Mouse (Mus musculus) heart, embryonic 16.5 days (tissue): Measurements from ENCODE around the gene Snn. TPM values are rescaled to one million over a fixed set of nuclear protein-coding genes. Genes with fewer than 3 reads are reported as not detected.

ENCODE experiments used
- ATAC-seq: fragments of 200-750 bp; cut with Nextera tagmentation; replicated peaks from 2 replicates; pipeline ENCODE4 v1.8.0; 2017; ENCODE audit warnings: moderate number of reproducible peaks; ENCODE audit not compliant: insufficient read depth, low FRiP score; ENCODE audit errors: extremely low read depth
- H3K27ac ChIP-seq: fragments of 300-500 bp; sonication (generic); 2 replicates; pipeline ENCODE4 v1.5.1; 2014; ENCODE audit warnings: mild to moderate bottlenecking, low read length, control low read depth, moderate library complexity
- H3K27me3 ChIP-seq: fragments of 300-500 bp; sonication (generic); 2 replicates; pipeline ENCODE4 v1.6.1; 2014; ENCODE audit warnings: low read length, mixed read lengths; ENCODE audit not compliant: control insufficient read depth, insufficient read depth
- H3K36me3 ChIP-seq: fragments of 300-500 bp; sonication (generic); 2 replicates; pipeline ENCODE4 v1.6.1; 2014; ENCODE audit not compliant: control insufficient read depth, insufficient read depth
- H3K4me1 ChIP-seq: fragments of 300-500 bp; sonication (generic); 2 replicates; pipeline ENCODE4 v1.6.1; 2014; ENCODE audit warnings: low read length, mixed read lengths; ENCODE audit not compliant: control insufficient read depth, insufficient read depth
- H3K4me2 ChIP-seq: fragments of 300-500 bp; sonication (generic); 2 replicates; pipeline ENCODE4 v1.6.1; 2014; ENCODE audit warnings: low read depth, mild to moderate bottlenecking, control low read depth, low read length
- H3K4me3 ChIP-seq: fragments of 300-500 bp; sonication (generic); 2 replicates; pipeline ENCODE4 v1.5.1; 2014; ENCODE audit warnings: mild to moderate bottlenecking, control low read depth, low read length
- H3K9ac ChIP-seq: fragments of 300-500 bp; sonication (generic); 2 replicates; pipeline ENCODE4 v1.6.1; 2014; ENCODE audit warnings: low read length, control low read depth
- H3K9me3 ChIP-seq: fragments of 300-500 bp; sonication (generic); replicated peaks from 2 replicates; pipeline ENCODE4 v1.6.1; 2016; ENCODE audit warnings: low read length; ENCODE audit not compliant: control insufficient read depth
- WGBS: fragments of 180-500 bp; shearing (Covaris S2); extraction: QIAGEN DNeasy Blood & Tissue Kit; methylation state at CpG from one replicate; pipeline ENCODE4 v1.1.7; 2014; 5-methylcytosine and 5-hydroxymethylcytosine counted together
- polyA plus RNA-seq: library from polyadenylated mRNA; unstranded; fragments of >200 nt; fragmentation: Nextera tagmentation; extraction: Ambion mirVana; gene quantifications from 2 replicates; pipeline ENCODE4 v1.2.1, GENCODE M21; 2015

The Snn gene
- polyA plus RNA-seq, 1 experiment from 2014 or later, result 49.2 TPM

DNA sequence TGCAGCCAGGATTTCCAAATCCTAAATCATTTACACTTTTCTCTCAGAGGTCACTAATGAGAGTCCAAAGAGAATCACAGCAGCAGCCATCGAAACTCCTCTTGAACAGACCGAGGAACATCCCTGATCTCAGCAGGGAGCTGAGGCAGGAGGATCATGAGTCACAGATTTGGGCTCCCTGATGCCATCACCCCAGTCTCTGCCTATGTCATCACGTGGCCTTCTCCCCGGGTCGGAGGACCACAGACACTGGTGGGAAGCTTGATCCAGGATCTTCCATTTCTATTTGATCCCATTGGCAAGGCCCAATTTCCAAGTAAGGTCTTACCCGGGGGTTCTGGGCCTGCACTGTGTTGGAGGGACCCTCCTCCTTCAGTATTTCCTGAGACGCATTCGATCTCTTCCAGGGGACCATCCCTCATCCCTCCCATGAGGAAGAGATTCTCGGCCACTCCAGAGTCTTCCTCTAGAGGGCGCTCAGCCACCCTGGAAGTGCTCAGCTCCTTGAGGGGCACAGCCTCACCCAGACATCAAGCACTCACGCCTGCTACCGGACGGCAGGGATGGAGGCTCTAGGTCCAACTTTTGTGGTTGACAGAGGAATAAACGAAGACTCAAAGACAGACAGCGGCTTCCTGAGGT lies 24.8 kb upstream of the Snn start:
- no peak overlapping the region for H3K27ac ChIP-seq
- H3K4me1 ChIP-seq, result no peaks in the 10 kb centered on the region
- ATAC-seq, result peak; percentile 77; the same call in 1 of the 2 replicates
- WGBS, result 24% methylated on average over 15 of the region's 15 CpGs
- no peaks in the 10 kb centered on the region for H3K9me3 ChIP-seq
- H3K27me3 ChIP-seq, result no peaks in the 10 kb centered on the region
- H3K4me2 ChIP-seq, result peak overlapping the region; percentile 11; the same call in 1 of the 2 replicates
- no peak overlapping the region for H3K4me3 ChIP-seq
- H3K36me3 ChIP-seq, result no peaks in the 10 kb centered on the region
- H3K9ac ChIP-seq, result no peak overlapping the region

- no peak overlapping the region for H3K9ac ChIP-seq
- H3K27ac ChIP-seq, result no peak overlapping the region
- H3K27me3 ChIP-seq, result no peaks in the 10 kb centered on the region
- 76% methylated on average over 2 of the region's 2 CpGs for WGBS
- no peak for ATAC-seq
- no peak overlapping the region for H3K4me3 ChIP-seq
- H3K36me3 ChIP-seq, result no peaks in the 10 kb centered on the region
- H3K9me3 ChIP-seq, result no peaks in the 10 kb centered on the region
- no peak overlapping the region for H3K4me2 ChIP-seq
- H3K4me1 ChIP-seq, result no peaks in the 10 kb centered on the region
Observed at GRCm38 (mm10) chr16:11040603-11041002, 20.1 kb upstream of the Snn start.

- no peaks in the 10 kb centered on the region for H3K9me3 ChIP-seq
- no peaks in the 10 kb centered on the region for H3K36me3 ChIP-seq
- no peak overlapping the region for H3K9ac ChIP-seq
- ATAC-seq, result no peak
- H3K4me3 ChIP-seq, result no peak overlapping the region
- no peaks in the 10 kb centered on the region for H3K27me3 ChIP-seq
- peaks cover 6% of the 10 kb centered on the region for H3K4me1 ChIP-seq
- H3K27ac ChIP-seq, result no peak overlapping the region
- WGBS, result 74% methylated on average over 5 of the region's 5 CpGs
- no peak overlapping the region for H3K4me2 ChIP-seq
Observed at GRCm38 (mm10) chr16:11043239-11043638, 17.5 kb upstream of the Snn start.

DNA sequence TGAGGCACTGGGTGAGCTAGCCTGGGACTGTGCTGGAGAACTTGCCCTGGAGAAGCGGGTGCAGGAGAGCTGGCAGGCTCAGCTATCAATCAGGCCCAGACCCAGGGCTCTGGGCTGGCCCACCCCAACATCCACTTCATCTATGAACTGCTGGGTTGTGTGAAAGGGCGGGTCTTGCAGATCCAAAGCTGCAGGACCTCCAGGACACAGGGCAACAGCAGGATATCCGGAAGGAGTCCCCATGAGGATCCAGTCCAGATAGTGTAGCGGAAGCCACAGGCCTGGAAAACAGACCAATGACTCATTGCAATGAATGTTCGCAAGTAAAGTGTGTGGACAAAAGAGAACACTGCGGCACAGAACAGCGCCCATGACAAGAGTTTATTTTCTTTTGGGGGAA lies 14.3 kb upstream of the Snn start:
- peaks cover 6% of the 10 kb centered on the region for H3K4me1 ChIP-seq
- no peaks in the 10 kb centered on the region for H3K27me3 ChIP-seq
- no peak overlapping the region for H3K4me2 ChIP-seq
- H3K9me3 ChIP-seq, result no peaks in the 10 kb centered on the region
- H3K36me3 ChIP-seq, result no peaks in the 10 kb centered on the region
- 60% methylated on average over 7 of the region's 7 CpGs for WGBS
- H3K9ac ChIP-seq, result no peak overlapping the region
- H3K27ac ChIP-seq, result peak overlapping the region; percentile 62
- ATAC-seq, result peak; percentile 86
- no peak overlapping the region for H3K4me3 ChIP-seq

DNA sequence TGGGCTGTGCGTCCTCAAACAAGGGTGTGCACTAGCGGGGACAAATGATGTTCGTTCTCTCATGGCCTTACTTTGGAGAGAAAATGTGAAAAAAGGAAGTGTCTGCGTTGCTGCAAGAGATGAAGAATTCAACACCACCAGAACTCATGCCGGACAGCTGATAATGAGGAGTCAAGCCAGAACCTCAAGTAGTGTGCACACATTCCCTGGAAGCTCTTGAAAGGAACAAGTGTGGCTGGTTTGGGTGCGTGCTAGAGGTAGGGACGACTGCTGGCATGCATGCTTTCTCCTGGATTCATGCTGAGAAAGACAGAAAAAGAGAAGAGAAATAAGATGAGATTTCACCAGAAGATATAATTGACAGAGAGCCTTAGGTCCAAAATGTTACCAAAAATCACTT lies 13.6 kb upstream of the Snn start:
- no peak for ATAC-seq
- peaks cover 6% of the 10 kb centered on the region for H3K4me1 ChIP-seq

GRCm38 (mm10) chr16:11050226-11050625 lies 10.5 kb upstream of the Snn start:
- no peak overlapping the region for H3K9ac ChIP-seq
- no peaks in the 10 kb centered on the region for H3K9me3 ChIP-seq
- H3K27ac ChIP-seq, result no peak overlapping the region
- H3K27me3 ChIP-seq, result no peaks in the 10 kb centered on the region
- no peak overlapping the region for H3K4me3 ChIP-seq
- no peak overlapping the region for H3K4me2 ChIP-seq
- 82% methylated on average over 2 of the region's 2 CpGs for WGBS
- peaks cover 6% of the 10 kb centered on the region for H3K4me1 ChIP-seq
- H3K36me3 ChIP-seq, result no peaks in the 10 kb centered on the region
- ATAC-seq, result no peak

More for the DNA sequence above, 13.6 kb upstream of the Snn start:
- no peaks in the 10 kb centered on the region for H3K36me3 ChIP-seq
- H3K27ac ChIP-seq, result peak overlapping the region; percentile 62
- WGBS, result 42% methylated on average over 7 of the region's 7 CpGs
- no peak overlapping the region for H3K4me3 ChIP-seq
- H3K9me3 ChIP-seq, result no peaks in the 10 kb centered on the region
- no peak overlapping the region for H3K9ac ChIP-seq
- H3K27me3 ChIP-seq, result no peaks in the 10 kb centered on the region
- H3K4me2 ChIP-seq, result no peak overlapping the region

- no peak overlapping the region for H3K27ac ChIP-seq
- peaks cover 6% of the 10 kb centered on the region for H3K4me1 ChIP-seq
- WGBS, result 88% methylated on average over 11 of the region's 11 CpGs
- no peaks in the 10 kb centered on the region for H3K27me3 ChIP-seq
- H3K4me2 ChIP-seq, result no peak overlapping the region
- ATAC-seq, result no peak
- H3K9ac ChIP-seq, result no peak overlapping the region
- H3K9me3 ChIP-seq, result no peaks in the 10 kb centered on the region
- no peak overlapping the region for H3K4me3 ChIP-seq
- no peaks in the 10 kb centered on the region for H3K36me3 ChIP-seq
Observed at GRCm38 (mm10) chr16:11051134-11051533, 9.6 kb upstream of the Snn start.

DNA sequence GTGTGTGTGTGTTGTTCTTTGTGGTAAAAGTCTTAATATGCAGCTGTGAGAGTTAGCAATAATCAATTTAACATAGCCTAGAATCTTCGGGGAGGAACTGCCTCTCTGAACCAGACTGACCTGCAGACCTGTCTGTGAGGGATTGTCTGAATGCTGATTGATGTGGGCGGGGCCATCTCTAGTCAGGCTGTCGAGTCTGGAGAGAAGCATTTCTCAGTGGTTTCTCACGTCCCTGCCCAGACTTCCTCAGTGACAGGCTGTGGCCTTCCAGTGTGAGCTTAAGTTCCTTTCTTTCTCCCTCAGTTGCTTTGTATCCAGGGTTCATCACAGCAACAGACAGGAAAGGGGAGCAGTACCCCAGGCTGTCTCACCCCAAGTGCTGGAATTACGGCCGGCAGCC lies 6.3 kb upstream of the Snn start:
- H3K4me3 ChIP-seq, result no peak overlapping the region
- no peak overlapping the region for H3K9ac ChIP-seq
- H3K9me3 ChIP-seq, result no peaks in the 10 kb centered on the region
- no peaks in the 10 kb centered on the region for H3K36me3 ChIP-seq
- H3K27me3 ChIP-seq, result no peaks in the 10 kb centered on the region
- no peaks in the 10 kb centered on the region for H3K4me1 ChIP-seq
- 63% methylated on average over 6 of the region's 6 CpGs for WGBS
- no peak for ATAC-seq
- H3K27ac ChIP-seq, result no peak overlapping the region
- H3K4me2 ChIP-seq, result no peak overlapping the region

DNA sequence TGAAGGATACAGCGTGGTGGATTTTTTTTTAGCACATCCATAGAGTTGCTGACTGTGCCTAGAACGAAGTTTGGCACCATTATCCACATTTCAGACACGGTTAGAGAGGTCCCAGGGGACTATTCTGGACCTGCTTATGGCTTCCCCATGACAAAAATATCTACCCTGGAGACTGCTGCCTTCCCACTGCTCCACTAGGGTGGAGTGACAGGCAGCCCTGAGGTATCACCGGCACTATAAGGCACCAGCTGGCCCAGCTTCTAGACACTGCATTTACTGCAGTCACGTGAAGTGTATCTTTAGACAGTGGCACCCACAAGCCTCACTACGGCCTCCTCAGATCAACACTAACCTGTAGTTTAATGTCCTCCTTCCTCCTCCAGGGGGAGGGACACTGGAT lies 5.9 kb upstream of the Snn start:
- H3K4me1 ChIP-seq, result no peaks in the 10 kb centered on the region
- no peak overlapping the region for H3K4me2 ChIP-seq
- 51% methylated on average over 6 of the region's 6 CpGs for WGBS
- H3K4me3 ChIP-seq, result no peak overlapping the region
- peak; percentile 47 for ATAC-seq
- H3K9ac ChIP-seq, result no peak overlapping the region
- H3K27me3 ChIP-seq, result no peaks in the 10 kb centered on the region
- H3K9me3 ChIP-seq, result no peaks in the 10 kb centered on the region
- H3K36me3 ChIP-seq, result no peaks in the 10 kb centered on the region
- H3K27ac ChIP-seq, result no peak overlapping the region
